Mouse (Mus musculus) gastrocnemius, postnatal 4 days (tissue): ENCODE data around the gene 1700016C15Rik. TPM values are rescaled to one million over a fixed set of nuclear protein-coding genes. Genes with fewer than 3 reads are reported as not detected.

Experiments
- DNase-seq, 2 experiments: peaks; one replicate each; pipeline ENCODE4 v3.0.0; 2021 to 2022; ENCODE audit warnings: low spot score in 2 of 2, mixed read lengths in 2 of 2
- long read RNA-seq, 2 experiments: library from polyadenylated mRNA; stranded (forward); transcript quantifications; one replicate each; pipeline ENCODE4 v2.0.0; 2021
- total RNA-seq, 2 experiments: library from RNA; stranded (reverse); gene quantifications; 2 replicates each; pipeline ENCODE4 v1.2.3; 2021

Gene 1700016C15Rik
- not detected for total RNA-seq
- long read RNA-seq, experiment 1 = 0 reads
- long read RNA-seq, experiment 2 = 0 reads

GRCm38 (mm10) chr1:177729043-177730024 is at the start of gene 1700016C15Rik:
TSS of gene 1700016C15Rik (plus strand) at chr1:177729814.
- DNase-seq = no peak

GRCm38 (mm10) chr1:177681239-177681638 is 48.4 kb upstream of the 1700016C15Rik start:
- no peak for DNase-seq

DNA sequence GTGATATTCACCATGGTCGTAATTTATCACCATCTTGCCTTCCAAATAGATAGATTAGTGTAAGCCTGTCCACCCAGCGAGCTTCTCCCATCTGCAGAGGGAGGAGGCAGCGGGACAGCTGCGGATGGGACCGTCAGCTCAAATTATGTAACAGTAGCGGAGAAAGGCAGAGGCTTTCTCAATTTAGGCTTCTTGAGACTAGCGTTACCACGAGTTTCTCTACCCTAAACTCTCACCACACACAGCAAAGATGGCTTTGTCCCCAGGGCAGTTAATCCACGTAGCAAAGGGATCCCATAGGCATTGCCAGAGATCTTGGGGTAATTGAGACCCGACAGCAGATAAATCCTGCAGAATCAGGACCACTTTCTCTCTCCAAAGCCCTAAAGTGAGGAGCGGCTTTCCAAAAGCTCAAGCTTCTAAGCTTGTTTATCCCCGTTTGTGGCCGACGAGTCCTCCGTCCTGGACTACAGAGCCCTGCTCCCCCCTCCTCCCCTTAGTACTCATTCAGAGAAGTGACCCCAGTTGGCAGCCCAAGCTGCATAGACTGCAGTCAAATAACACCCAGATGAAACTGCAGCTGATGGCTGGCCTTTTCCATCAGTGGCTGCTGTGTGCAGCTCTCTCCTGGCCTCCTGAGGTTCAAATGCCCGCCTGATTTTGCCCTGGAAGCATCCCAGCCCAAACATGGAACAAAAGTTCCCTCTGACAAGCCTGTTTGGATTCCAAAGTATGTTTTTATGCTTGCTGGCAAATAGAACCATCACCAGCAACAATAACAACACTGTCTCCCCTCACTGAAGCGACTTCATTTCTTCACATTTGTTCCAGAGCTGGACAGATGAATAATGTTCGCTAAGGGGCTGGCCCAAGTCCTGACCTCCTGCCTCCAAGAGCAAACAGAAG is 45.4 kb upstream of the 1700016C15Rik start:
- no peak for DNase-seq

DNA sequence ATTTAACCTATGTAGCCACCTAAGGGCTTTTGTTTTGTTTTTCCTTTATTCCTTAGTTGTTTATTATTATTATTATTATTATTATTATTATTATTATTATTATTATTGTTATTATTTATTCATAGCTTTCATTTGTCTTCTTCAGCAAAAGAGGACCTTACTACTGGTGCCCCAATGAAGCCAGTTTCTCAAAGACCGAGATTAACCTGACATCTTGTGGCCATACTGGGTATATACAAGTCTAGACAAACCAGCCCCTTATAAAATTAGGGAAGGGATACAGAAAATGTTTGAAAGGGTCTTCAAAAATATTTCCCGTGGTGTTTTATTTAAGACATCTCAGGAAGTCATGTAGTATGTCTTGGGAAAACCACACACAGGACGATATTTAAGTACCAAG is 44.7 kb upstream of the 1700016C15Rik start:
- DNase-seq = no peak

GRCm38 (mm10) chr1:177686137-177686536 is 43.5 kb upstream of the 1700016C15Rik start:
- DNase-seq = no peak

- DNase-seq = no peak
These were observed 42.6 kb upstream of the 1700016C15Rik start for GRCm38 (mm10) chr1:177686982-177687381.

DNA sequence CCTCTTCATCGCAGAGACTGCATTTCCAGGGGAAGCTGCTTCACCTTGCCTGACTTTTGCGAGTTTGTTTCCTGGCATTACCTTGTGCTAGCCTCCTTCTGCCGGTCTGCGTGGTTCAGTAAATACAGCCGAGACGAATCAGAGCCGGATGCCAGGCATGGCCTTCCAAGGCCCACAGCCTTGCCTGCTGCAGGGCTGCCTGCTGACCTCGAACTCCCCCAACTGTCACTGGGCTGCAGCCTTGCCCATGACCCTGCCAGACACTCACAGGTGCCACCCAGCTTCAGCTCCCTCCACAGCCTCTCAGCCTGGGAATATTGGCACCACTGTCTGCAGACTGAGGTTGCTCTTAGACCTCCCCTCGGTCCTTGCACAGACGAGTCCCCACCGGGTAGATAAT is 37.1 kb upstream of the 1700016C15Rik start:
- no peak for DNase-seq

GRCm38 (mm10) chr1:177693486-177694252 is 35.9 kb upstream of the 1700016C15Rik start:
- DNase-seq = no peak

GRCm38 (mm10) chr1:177700560-177700959 is 29.1 kb upstream of the 1700016C15Rik start:
- no peak for DNase-seq

- DNase-seq = peak; percentile 54 to 81
These were observed 27.0 kb upstream of the 1700016C15Rik start for GRCm38 (mm10) chr1:177702481-177703146.

DNA sequence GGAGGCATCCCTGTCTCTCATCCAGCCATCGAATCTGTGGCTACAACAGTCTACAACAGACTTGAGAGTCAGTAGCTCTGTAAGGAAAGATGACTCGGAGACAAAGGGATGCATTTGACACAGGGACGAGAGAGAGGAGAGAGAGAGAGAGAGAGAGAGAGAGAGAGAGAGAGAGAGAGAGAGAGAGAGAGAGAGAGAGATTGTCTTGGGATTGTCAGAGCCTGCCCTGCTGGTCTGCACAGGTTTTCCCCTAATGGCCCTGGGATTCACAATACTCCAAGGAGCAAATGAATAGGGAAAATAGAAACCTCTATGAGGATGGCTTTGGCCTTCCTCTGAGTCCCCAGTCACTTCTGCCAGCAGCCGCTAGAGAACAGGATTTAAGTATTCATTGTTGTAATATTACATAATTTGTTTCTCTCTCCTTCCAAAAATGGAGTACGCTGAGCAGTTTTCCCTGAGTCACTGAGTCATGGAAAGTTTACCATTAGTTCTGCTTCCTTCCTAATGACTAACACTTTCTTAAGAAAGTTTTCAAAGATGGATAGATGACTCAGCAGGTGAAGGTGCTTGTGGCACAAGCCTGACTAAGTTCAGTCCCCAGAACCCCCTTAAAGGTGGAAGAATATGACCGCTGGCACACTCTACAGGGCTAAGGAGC is 26.3 kb upstream of the 1700016C15Rik start:
- DNase-seq = no peak

- no peak for DNase-seq
These were observed 24.4 kb upstream of the 1700016C15Rik start for GRCm38 (mm10) chr1:177705204-177705603.

DNA sequence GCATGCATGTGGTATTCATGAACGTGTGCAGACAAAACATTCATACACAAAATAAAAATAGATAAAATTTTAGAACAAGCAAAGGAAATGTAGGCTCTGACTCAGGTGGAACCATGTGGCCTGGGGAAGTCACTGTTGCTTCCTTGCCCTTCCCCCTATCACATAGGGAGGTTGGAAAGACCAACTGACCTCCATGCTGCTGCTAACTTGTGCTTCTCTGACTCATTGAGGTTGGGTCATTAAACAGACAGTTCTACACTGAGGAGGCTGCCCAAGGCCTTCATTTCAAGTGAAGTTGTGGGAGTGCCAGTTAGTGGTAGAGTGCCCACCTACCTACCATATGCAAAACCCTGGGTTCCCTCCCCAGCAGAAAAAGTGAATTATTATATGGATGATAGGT is 22.0 kb upstream of the 1700016C15Rik start:
- no peak for DNase-seq

DNA sequence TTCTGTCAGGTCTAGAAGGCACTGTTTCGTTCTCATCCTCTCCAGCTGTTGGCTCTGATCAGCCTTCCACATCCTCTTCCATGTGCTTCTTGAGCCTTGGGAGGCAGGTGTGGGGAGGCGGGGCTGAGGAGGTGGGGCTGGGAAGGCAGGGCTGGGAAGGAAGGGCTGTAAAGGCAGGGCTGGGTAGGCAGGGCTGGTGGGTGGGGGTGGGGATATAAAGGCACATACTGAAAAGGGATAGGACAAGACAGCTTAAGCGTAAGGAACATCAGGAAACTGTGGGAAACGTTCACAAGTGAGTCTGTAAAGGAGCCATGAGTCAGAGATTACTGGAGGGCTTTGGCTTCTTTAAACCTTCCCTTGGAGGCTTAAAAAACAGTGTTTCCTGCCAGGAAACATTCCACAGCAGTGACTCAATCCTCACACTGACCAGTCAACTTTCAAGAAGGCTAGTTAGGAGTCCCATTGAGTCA is 21.0 kb upstream of the 1700016C15Rik start:
- no peak for DNase-seq

GRCm38 (mm10) chr1:177711000-177711399 is 18.6 kb upstream of the 1700016C15Rik start:
- DNase-seq = no peak

DNA sequence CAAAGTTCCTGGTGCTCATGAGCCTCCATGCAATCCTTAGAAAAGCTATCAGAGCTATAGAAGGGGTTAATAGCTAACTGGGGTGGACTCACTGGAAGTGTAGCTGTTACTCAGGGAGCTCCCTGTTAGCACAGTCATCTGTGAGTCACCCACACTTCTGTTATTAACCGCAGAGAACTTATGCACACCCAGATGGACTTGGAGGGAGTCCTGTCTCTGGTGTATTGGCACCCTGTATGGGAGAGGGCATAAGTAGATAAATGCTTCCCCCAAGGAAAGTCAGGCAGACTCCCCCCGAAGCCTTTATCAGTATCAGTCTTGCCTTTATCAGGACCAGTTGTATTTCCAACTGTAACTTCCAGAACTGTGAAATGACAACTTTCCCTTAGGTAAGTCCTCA is 18.2 kb upstream of the 1700016C15Rik start:
- DNase-seq = no peak

DNA sequence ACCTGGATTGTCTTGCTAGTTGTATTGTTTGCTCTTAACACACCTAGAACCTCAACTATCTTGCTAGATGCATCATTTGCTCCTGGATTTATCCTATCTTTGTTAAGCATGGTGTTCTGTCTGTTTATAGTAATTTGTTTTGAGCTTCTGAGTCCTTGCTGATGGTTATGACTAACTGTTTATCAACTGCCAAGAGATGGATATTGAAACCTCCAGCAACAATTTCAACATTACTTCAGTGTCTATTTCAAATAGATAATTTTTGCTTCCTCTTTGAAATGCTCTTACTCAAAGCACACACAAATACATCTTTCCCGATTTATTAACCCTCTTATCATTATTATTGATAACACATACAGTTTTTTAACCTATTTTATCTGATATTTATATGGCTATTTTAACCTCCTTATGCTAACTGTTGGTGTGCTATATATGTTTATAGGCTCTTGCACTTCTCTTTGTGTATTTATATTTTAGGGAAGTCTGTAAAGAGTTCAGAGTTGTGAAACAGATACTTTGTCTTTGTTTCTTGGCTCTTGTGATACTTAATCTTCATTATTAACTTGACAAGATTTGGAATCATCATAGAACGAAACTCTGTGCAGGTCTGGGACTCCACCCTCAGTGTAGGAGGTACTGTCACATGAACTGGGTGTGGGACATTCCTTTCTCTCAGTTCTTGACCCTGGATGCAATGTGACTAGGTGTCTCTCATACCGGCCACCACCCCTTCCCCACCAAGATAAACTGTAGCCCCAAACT is 15.8 kb upstream of the 1700016C15Rik start:
- no peak for DNase-seq

DNA sequence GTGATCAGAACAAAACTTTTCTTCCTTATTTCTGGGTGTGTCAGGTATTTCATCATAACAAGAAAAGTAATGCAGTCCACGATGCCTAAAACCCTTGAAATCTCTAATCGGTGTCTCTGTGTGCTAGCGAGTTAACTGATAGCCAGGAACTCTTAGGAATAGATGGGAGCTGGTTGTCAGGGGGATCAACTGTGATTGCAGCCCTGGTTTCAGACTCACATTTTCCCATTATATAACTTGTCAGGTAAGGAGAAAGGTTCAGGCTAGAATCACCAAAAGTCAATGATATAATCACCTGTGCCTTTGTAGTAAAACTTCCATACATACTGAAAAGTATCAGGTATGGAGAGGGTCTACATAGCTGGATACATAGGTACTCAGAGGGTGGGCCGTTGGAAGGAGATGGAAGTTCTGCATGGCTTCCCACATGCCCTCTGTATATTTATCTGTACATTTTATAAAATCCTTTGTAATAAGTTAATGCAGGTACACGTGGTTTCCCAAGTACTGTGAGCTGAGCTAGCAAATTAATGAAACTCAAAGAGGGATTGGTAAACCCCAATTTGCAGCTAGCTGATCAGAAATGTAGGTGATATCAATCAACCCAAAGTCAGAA is 15.1 kb upstream of the 1700016C15Rik start:
- DNase-seq = no peak
